Mouse (Mus musculus) brain, embryonic 18.5 days (tissue): ENCODE measurements around the gene Mtmr14.

Experiments used
- DNase-seq: peaks from one replicate; pipeline ENCODE4 v3.0.0-alpha.2; 2012; ENCODE audit warnings: low read depth, low spot score

Mtmr14 gene

DNA sequence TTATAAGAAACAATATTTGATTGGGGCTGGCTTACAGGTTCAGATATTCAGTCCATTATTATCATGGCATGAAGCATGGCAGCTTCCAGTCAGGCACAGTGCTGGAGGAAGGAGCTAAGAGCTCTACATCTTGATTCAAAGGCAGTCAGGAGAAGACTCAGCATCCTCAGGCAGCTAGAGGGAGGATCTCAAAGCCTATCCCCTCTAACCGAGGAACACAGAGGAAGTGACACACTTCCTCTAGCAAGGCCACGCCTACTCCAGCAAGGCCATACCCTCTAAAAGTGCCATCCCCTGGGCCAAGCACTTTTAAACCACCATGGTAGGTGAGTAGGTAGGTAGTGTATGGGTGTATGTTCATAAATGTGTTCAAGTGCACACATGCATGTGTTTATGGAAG, 92.9 kb downstream of the Mtmr14 start:
- no peak for DNase-seq
